Mouse (Mus musculus): ENCODE results near the gene Il15ra. TPM values are rescaled to one million over a fixed set of nuclear protein-coding genes. Genes with fewer than 3 reads are reported as not detected.
A peak's percentile ranks its signal among the peaks of the same experiment; 100 is the strongest.

The Il15ra gene
- 10 to 100 TPM; 25.0 to 26.0 TPM for total RNA-seq (2021)
- long read RNA-seq, experiment 1, transcript Il15ra-210 (7 exons, 1,624 nt) = major isoform, 6 of 13 reads
- long read RNA-seq, experiment 1, partial matches to known transcripts = 0 of 13 reads
- long read RNA-seq, experiment 1, other reads (novel, unspliced or antisense) = 4 of 13 reads
- long read RNA-seq, experiment 2, partial matches to known transcripts = 2 of 13 reads
- long read RNA-seq, experiment 2, other reads (novel, unspliced or antisense) = 3 of 13 reads

DNA sequence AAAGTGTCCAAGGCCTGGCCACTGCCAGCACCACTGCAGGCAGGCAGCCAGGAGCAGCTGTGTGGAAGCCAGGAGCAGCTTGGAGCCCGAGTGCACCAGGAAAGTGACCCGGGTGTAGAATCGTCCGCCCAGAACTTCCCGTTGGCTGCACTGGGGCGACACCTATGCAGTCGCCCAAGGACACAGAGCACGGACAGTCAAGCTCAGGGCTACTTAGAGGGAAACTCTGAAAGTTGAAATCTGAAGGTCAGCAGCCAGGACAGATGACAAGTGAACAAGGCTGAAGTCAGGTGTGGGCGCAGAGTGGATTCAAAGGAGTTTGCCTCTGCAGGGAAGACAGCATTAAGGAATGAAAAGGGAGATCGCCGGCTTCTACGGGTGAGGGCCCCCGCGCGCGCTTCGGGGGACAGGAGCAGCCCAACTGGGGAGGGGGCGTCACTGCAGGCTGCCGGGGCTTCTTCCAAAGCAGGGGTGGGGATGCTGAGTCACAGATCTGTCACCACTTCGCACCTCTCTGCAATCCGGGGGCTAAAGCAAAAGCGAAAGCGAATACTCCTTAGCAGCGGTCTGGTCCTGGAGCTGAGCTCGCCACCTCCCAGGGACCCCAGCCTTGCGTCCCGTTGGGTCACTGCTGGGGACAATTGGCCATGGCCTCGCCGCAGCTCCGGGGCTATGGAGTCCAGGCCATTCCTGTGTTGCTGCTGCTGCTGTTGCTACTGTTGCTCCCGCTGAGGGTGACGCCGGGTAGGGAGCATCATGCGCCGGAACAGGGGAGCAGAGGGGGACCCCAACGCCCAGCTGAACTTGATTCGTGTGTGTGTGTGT lies at the start of gene Il15ra:
Gene Il15ra, plus strand, starts transcription at position 90 of the 825 bp plus-strand sequence.
- DNase-seq (ENCODE audit: low spot score in 2 of 2) = peak; percentile 64 to 72

DNA sequence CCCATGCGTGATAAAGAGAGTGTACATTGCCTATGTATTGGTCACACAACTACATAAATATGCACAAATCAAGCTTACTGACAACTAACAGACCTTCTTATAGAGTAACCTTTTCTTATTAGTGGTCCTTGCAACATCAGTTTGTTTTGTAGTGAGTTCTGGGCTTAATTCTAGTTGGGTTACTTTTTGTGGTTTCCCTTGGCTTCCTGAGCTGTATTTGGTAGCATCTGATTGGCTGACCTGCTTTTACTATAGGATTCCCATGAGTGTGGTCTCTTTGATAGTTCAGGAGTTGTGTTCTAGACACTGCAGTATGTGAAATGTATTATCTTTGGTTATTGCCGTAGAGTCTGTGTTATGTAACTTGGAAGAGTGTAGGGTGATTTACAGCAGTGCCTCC lies 47.5 kb upstream of the Il15ra start:
- DNase-seq (ENCODE audit: low spot score in 2 of 2) = no peak

DNA sequence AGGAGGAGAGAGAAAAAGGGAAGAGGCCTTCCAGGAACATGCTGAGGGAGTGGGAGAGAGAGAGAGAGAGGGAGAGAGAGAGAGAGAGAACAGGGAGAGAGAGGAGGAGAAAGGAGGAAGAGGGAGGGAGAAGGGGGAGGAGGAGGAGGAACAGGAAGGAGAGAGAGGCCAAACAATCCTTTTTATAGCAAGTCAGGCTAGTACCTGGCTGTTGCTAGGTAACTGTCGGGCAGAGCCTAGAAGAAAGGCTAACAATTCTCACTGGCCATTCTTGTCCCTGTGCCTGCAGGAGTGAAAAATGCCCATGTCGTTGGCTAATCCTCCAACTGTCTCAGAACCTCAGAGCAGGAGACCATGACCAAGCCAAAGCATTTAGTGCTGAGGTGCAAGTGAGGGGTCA lies 45.8 kb upstream of the Il15ra start:
- DNase-seq (ENCODE audit: low spot score in 2 of 2) = no peak

DNA sequence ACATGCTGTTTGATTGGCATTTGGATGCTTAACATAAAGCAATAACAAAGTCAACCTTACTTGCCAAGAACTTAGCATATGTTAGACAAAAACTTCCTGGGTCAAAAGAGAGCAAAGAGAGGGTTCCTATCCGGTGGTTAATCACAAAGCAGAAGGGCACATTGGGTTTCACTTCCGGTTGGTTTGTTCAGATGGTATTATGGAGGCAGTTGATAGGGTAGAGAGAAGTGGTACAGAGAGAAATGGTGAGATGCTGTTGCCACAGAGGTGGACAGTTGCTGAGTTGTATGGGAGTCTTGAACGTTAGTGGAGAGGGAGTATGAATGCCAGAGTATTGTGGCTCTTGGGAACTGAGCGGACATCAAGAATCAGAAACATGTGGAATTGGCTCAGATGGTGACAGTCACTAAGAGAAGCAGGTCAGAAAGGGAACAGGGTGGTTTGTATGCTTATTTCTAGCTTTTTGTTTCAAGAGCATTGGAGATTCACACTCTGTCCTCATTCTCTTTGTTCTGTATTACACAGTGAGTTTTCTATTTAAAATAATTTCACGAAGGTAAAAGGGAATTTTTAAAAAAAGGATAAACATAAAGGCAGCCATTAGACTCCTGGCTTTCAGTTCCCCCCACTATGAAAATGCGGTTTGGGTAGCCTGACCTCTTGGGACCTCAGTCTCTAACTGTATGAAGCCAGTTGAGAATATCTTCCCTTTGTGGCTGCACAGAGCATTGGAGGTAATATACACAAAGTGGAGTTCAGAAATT lies 42.8 kb upstream of the Il15ra start:
- DNase-seq (ENCODE audit: low spot score in 2 of 2) = no peak

DNA sequence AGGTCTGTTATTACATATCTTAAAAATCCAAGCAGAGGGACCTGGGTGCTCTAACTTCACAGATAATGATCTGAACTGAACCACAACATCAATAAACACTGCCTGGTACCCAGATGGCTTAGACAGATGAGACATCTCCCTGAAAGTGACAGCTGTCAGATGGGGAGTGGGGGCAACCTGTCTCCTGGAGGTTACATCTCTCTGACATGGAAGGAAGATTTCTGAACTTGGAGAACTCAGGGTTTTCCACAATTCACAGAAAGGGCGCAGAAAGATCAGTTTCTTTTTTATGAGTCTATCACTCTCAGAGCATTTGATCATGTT lies 42.2 kb upstream of the Il15ra start:
- no peak for DNase-seq (ENCODE audit: low spot score in 2 of 2)

DNA sequence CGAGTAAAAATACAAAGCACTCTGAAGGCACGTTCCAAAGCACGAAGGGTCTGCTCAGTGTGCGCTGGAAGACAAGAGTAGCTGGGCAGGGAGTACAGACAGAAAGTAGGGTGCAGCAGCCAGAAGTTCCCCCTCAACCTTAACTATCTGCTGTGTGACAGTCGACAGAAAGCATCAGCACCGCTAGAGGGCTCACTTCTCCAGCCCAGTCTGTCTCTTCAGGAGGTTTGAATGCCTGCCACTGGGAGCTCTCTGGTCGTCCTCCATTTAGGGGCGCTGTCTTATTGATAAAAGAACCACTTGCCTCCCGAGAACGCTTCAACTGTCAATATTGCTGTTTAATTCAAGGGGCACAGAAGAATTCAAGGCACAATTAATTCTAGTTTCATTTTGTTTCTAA lies 41.1 kb upstream of the Il15ra start:
- peak; percentile 65 to 74 for DNase-seq (ENCODE audit: low spot score in 2 of 2)

DNA sequence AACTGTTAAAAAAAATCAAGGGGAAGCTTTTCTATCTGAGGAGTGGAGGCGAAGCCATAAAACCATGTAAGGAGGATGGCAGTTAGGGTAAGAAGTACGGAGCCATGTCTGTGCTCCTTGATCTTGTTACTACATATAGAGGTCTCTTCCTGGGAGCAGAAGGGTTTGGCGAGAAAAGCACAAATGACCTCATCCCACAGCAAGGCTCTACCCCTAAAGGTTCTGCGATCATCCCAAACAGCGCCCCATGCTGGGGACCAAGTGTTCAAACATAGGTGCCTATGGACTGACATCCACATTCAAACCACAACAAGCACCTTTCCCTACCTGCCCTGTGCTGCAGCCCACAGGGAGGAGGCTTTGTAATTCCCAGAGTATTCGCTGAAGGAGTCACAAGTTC lies 40.7 kb upstream of the Il15ra start:
- peak; percentile 27 to 56 for DNase-seq (ENCODE audit: low spot score in 2 of 2)

DNA sequence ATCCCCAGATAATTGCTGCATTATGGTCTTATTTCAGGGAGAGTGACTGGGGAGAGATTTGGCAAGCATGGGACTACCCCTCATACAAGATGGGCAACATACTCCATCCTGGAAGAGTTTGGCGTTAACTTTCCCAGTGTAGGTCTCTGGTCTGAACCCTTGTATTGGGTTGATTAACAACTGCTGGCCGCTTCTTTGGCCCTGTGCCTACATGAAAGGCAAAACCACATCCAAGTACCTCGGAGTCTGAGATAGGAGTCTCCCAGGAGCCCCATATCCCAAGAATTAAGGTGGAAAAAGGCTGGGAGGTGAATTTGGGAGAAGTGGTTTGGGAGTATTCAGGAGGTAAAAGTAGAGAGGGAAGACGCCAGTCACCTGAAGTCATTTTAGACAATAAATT lies 40.3 kb upstream of the Il15ra start:
- no peak for DNase-seq (ENCODE audit: low spot score in 2 of 2)

DNA sequence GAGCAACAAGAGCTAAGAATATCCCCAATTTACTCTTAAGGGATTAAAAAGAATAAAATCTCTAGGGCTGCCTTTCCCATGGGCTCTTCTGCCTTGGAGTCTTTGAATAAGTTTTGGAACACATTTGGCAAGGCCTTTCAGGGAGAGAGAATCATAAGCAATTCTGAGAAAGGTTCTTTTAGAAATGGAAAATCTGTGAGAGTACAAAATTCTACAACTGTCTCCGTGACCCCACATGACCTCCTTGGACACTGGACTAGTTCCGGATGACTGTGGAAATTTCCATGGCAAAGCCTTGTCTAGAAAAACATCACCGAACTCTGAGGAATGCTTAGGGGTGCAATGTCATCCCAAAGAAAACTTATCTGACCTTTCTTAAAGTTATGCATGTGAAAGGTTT lies 39.8 kb upstream of the Il15ra start:
- DNase-seq (ENCODE audit: low spot score in 2 of 2) = no peak

DNA sequence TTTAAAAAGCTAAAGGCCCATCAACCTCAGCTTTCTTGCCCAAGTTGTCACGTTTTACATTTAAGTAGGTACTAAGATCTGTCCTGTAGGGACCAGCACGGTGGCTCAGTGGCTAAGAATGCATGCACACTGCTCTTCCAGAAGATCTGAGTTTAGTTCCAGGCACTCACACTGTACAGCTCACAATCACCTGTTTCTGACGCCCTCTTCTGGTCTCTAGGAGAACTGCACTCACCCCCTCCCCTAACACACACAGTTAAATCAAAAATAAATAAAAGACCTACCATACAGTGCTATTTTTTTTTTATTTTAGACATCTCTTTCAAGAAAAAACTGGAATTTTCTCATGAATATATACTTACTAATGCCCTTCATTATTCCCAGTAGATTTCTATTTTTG lies 32.9 kb upstream of the Il15ra start:
- DNase-seq (ENCODE audit: low spot score in 2 of 2) = no peak

DNA sequence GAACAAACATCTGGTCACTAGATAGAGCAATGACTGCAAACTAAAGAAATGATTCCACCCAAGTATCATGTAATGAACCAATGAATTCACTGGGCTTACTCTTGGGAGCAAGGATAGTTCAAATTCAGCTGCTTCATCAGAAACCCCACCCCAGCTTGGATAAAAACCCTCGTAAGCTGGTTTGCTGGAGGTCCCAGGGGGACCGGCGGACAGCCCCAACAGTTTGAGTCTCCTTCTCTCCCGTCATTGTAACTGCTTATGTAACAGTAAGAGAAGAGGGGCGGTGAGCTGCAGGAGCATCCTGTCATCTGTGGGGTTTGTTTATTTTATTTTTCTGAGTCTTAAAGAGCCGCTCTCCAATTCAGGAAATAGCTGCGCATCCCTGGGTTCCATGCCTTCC lies 25.5 kb upstream of the Il15ra start:
- no peak for DNase-seq (ENCODE audit: low spot score in 2 of 2)

DNA sequence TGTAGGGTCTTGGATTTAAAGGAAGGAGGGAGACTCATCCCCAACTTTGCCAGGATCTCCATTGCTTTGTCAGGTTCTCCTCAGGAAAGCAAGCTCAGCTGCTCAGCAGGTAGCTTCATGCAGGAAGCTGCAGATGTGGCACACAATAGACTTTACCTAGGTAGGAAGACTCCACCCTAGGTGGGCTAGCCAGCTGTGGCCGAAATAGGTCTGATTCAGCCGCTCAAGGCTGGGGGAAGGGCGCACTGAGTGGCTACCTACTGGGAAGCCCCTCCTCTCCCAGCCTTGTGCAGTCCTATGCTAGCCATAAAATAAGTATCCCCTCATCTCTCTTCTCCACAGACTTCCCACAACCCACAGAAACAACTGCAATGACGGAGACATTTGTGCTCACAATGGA lies 22.4 kb upstream of the Il15ra start:
- DNase-seq (ENCODE audit: low spot score in 2 of 2) = no peak

DNA sequence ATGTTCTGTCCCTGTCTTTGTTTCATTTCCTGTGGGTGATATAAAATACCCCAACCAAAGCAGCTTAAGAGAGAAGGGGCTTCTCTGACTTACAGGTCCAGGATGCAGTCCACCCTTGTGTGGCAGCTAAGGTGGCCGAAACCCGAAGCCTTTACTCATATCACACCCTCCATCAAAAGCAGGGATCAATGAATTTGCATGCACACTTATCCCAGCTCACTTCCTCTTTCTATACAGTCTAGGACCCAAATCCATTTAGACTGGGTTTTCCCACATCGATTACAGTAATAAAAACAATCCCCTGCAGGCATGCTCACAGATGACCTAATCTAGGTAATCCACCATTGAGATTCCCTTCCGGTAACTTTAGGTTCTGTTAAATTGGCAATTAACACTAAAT lies 18.6 kb upstream of the Il15ra start:
- no peak for DNase-seq (ENCODE audit: low spot score in 2 of 2)

DNA sequence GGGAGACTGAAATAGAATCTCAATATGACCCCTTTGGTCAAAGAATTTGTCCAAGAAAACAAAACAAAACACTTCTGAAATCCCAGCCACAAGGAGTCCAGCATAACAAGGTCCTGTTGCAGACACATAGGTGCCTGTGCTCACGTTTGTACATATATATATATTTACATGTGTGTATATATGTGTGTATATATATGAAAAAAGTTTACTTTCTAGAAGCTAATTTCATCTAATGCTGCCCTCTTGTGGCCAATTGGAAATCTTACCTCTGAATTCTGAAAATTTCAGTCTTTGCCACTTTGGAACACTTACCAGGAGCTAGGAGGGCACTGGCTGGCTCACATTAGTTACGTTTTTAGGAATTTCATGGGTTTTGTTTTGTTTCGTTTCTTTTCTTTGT lies 17.7 kb upstream of the Il15ra start:
- DNase-seq (ENCODE audit: low spot score in 2 of 2) = no peak

DNA sequence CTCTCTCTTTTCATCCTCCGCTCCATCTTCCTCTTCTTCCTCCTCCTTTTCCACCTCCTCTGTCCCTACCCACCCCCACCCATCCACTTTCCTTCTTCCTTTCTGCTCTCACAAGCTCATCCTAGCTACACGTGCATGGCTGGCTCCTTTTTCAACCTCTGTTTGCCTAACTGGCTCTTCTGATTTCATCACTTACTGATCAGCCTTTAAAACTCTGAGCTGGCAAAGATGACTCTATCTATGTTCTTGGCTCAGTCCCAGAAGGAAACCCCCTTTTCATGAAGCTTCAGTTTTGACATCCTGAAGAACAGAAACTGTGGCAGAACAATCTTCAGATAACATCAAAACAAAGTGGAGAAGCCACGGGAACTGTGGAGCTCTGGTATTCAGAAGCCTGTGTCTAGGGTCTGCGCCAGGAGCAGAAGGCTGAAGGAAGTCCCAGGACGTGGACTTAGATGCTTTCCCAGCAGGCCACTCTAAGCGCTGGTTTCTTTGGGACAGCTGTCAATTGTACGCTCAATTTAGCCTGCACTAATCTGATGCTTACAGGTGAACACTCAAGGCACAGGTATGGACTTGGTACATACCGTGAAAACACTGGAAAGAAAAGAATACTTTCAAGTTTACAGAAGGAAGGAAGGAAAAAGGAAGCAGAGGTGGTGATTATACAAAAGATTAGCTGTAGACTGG lies 14.7 kb upstream of the Il15ra start:
- no peak for DNase-seq (ENCODE audit: low spot score in 2 of 2)

DNA sequence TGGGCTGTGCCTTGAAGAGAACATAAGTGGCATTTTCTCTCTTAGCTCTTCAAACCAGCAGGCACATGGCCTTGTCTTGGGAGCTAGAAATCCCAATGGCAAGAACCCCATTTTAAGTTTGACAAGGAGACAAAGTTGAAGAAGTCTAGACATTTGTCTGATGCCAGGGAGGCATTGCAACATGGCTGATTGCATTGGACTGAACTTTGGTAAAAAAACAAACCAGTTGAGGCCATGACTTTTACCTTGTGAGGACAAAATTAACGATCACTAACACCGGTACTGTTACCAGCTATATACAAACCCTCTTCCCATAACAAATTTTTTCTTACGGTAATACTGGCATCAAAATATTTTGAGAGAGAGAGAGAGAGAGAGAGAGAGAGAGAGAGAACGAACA lies 11.7 kb upstream of the Il15ra start:
- no peak for DNase-seq (ENCODE audit: low spot score in 2 of 2)

DNA sequence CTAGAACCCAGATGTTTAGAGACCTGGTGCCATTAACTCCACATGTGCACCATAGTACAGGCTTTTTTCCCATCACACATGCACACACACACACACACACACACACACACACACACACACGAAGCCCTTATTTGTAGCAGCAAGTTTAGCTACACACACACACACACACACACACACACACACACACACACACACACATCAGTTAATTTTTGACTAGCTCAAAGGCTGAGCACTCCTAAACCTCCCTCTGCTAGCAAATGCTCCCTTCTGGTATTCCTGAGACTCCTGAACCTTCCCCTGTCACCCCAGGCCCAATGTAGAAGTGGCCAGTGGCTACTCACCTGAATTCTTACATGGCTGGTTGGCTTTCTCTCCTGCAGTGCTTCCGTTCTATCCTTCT lies 11.0 kb upstream of the Il15ra start:
- no peak for DNase-seq (ENCODE audit: low spot score in 2 of 2)

DNA sequence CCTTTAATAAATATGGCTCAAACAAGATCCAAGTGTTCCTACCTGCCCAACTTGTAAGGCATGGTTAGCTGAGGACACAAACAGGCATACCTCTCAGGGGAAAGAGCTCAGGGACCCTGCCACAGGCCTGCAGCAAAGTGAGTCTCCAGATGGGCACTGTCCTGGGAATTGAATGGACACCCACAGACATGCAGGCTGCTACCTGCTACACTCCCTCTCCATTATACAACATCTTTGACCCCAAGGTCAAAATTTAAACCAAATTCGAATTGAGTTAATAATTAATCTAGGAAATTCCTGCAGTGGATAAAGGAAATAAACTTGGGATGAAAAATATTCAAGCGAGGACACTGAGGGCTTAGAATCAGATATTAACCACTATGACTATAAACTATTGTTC lies 9.2 kb upstream of the Il15ra start:
- DNase-seq (ENCODE audit: low spot score in 2 of 2) = no peak

DNA sequence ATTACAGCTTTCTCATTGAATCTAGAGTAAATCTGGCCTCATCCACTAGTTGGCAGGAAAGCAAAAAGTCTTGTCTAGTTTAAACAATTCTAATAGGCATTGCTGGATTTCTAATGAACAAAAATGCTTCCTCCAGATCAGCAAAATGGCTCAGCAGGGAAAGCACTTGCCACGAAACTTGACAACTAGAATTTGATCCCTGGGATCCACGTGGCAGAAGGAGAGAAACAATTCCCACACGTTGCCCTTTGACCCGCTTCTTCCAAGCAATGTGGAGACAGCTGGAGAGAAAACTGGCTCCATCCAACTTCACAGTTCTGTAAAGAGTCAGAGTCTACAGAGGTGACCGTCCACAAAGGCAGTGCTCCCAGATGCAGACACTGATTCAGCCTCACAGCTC lies 6.1 kb upstream of the Il15ra start:
- DNase-seq (ENCODE audit: low spot score in 2 of 2) = no peak

DNA sequence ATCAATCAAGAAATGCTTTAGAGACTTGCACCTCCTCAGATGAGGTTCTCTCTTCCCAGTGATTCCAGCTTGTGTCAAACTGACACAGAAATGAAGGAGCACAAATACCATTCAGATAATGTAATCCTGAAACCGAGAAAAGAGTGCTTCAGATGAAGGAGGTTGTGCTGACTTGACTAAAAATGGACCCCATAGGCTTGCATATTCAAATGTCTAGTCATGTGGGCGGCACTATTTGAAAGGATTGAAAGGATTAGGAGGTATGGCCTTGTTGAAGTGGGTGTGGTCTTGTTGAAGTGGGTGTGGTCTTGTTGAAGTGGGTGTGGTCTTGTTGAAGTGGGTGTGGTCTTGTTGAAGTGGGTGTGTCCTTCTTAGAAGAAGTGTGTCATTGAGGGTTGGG lies 5.2 kb upstream of the Il15ra start:
- DNase-seq (ENCODE audit: low spot score in 2 of 2) = no peak

DNA sequence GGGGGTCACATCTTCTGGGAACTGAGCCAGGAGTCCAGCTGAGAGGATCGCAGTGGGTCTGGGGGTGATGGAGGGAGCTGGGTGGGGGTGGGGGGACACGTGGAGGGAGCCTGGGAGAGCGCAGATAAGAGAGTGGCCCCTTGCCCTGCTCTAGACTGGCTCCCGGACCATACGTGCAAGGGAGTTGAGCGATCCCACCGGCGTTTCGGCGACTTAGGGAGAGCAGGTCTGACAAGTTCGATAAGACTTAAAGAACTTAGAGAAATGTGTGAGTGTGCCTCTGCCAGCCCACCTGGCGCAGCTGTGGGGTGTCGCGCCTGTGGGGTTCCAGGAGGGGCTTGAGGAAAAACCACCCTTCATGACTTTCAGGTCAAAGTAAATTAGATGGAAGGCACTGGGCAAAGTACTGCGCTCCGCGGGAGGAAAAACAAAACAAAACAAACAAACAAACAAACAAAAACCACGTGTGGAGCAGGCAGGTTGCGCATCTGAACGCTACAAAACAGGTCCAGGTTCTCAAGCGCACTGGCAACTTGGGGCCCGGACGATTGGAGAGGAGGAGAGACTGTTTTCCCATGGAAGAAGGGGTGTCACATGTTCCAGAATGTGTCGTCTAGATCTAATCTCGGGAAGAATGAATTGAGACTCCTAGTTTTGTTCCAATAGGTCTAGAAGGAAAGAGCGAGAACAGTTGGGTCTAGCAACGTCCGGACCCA lies 1.1 kb downstream of the Il15ra start:
- peak in 1 of 2 experiments; percentile 23 for DNase-seq (ENCODE audit: low spot score in 2 of 2)

Measured in adrenal gland, adult 18-20 months (tissue).